Mouse (Mus musculus): ENCODE data around the gene Ift20. TPM values are rescaled to one million over a fixed set of nuclear protein-coding genes. Genes with fewer than 3 reads are reported as not detected.
"Not testable (repeated sequence)": the region's sequence is repeated elsewhere in the genome, so short reads cannot be mapped to it uniquely, and the experiment has no call there.

The Ift20 gene
- polyA plus RNA-seq, 1 experiment from 2014 or later = 95.9 TPM

DNA sequence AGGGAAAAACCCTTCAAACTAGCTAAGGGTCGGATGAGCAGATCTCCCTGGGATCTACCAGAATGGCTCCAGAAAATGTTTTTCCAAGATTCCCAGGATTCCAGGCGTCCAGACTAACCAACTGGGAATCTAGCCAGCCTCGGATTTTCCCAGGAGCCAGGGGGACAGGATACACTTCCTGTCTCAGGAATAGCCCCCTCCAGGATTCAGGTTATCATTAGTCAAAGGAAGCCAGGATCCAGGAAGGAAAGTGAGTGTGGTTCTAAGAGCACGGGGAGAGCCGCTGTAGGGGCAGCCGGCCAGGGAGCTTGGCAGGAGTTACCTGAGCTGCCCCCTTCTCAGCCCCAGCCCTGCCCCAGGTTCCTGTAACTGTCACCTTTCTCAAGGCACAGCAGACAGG, 5.1 kb upstream of the Ift20 start:
- Histone ChIP-seq H3K36me3 (peaks cover 57% of the 10 kb centered on the region), H3K4me1 (peaks cover 26% of the 10 kb centered on the region), H3K27me3 (ENCODE audit: insufficient read depth, poor library complexity, severe bottlenecking) (no peaks in the 10 kb centered on the region), H3K27ac (0 out of 2 replicates have a peak overlapping the region, but pooled peaks have one; percentile 60), H3K4me3 (no peak overlapping the region), H3K9me3 (no peaks in the 10 kb centered on the region)
- DNase-seq (ENCODE audit: low spot score) = no peak
- 66% methylated on average over 6 of the region's 6 CpGs for WGBS

DNA sequence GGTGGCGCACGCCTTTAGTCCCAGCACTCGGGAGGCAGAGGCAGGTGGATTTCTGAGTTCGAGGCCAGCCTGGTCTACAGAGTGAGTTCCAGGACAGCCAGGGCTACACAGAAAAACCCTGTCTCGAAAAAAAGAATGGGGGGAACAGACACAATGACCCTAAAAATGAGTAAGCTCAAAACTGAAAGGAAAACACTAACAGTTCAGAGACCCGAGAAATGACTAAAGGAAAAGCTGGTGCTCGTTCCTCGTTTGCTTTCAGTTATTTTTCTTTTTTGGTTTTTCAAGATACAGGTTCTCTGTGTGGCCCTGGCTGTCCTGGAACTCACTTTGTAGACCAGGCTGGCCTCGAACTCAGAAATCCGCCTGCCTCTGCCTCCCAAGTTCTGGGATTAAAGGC, 4.6 kb upstream of the Ift20 start:
- Histone ChIP-seq H3K36me3 (peaks cover 52% of the 10 kb centered on the region), H3K4me1 (peaks cover 26% of the 10 kb centered on the region)
- not testable (repeated sequence) for H3K9me3 ChIP-seq; H3K4me3 ChIP-seq; DNase-seq (ENCODE audit: low spot score); H3K27ac ChIP-seq; H3K27me3 ChIP-seq (ENCODE audit: insufficient read depth, poor library complexity, severe bottlenecking)
- 80% methylated on average over 10 of the region's 10 CpGs for WGBS

- Histone ChIP-seq H3K4me3 (peak overlapping the region; percentile 87), H3K9me3 (no peaks in the 10 kb centered on the region), H3K27me3 (ENCODE audit: insufficient read depth, poor library complexity, severe bottlenecking) (no peaks in the 10 kb centered on the region), H3K4me1 (peaks cover 35% of the 10 kb centered on the region), H3K36me3 (peaks cover 34% of the 10 kb centered on the region), H3K27ac (no peak overlapping the region)
- no peak for DNase-seq (ENCODE audit: low spot score)
- 78% methylated on average over 4 of the region's 4 CpGs for WGBS
Measured at GRCm38 (mm10) chr11:78534516-78534915, 1.6 kb upstream of the Ift20 start.

- under 1% methylated on average over 23 of the region's 23 CpGs for WGBS
Measured at GRCm38 (mm10) chr11:78535376-78536079, 633 bp upstream of the Ift20 start.

GRCm38 (mm10) chr11:78536690-78537084, 526 bp downstream of the Ift20 start:
- H3K27me3 ChIP-seq (ENCODE audit: insufficient read depth, poor library complexity, severe bottlenecking) = no peaks in the 10 kb centered on the region
- H3K4me3 ChIP-seq = peak overlapping the region; percentile 87
- peaks cover 29% of the 10 kb centered on the region for H3K4me1 ChIP-seq
- DNase-seq (ENCODE audit: low spot score) = no peak
- no peaks in the 10 kb centered on the region for H3K9me3 ChIP-seq
- H3K36me3 ChIP-seq = peaks cover 39% of the 10 kb centered on the region
- H3K27ac ChIP-seq = peak overlapping the region; percentile 93
- WGBS = 3% methylated on average over 14 of the region's 14 CpGs

More at GRCm38 (mm10) chr11:78535376-78536079, 633 bp upstream of the Ift20 start:
- no peaks in the 10 kb centered on the region for H3K9me3 ChIP-seq
- peaks cover 34% of the 10 kb centered on the region for H3K36me3 ChIP-seq
- peak overlapping the region; percentile 93 for H3K27ac ChIP-seq
- H3K4me1 ChIP-seq = peaks cover 29% of the 10 kb centered on the region
- H3K4me3 ChIP-seq = peak overlapping the region; percentile 87
- no peak for DNase-seq (ENCODE audit: low spot score)
- H3K27me3 ChIP-seq (ENCODE audit: insufficient read depth, poor library complexity, severe bottlenecking) = no peaks in the 10 kb centered on the region

GRCm38 (mm10) chr11:78540358-78540757, 4.2 kb downstream of the Ift20 start:
- Histone ChIP-seq H3K27me3 (ENCODE audit: insufficient read depth, poor library complexity, severe bottlenecking) (no peaks in the 10 kb centered on the region), H3K27ac (no peak overlapping the region), H3K4me3 (no peak overlapping the region), H3K4me1 (peaks cover 13% of the 10 kb centered on the region), H3K9me3 (no peaks in the 10 kb centered on the region), H3K36me3 (peaks cover 57% of the 10 kb centered on the region)
- WGBS = 86% methylated on average over 3 of the region's 3 CpGs
- DNase-seq (ENCODE audit: low spot score) = no peak

DNA sequence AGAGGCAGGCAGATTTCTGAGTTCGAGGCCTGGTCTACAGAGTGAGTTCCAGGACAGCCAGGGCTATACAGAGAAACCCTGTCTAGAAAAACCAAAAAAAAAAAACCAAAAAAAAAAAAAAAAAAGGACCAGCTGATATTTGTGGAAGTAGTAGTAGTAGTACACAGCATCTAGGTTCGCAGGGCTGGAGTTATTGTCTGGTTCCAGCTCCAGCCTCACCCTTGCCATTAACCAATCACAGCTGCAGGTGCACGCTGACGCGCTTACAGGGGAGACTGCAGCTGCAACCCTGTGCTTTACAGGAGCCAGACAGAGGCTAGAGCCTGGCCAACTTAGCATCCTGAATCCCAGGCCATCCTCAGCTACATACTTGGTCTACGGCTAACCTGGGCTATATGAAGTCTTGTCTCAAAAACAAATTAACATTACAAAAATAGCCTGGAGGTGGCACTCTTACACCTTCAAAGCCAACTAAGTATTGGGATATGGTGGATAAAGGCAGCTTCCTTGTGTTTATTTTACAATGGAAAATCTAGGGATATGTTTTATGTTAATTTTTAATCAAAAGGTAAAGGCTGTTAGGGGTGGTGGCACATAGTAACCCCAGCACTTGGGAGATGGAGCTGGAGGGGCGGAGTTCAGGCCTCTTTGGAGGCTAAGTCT, 8.4 kb downstream of the Ift20 start:
- Histone ChIP-seq H3K4me1 (peaks cover 13% of the 10 kb centered on the region), H3K27ac (no peak overlapping the region), H3K27me3 (ENCODE audit: insufficient read depth, poor library complexity, severe bottlenecking) (no peaks in the 10 kb centered on the region), H3K36me3 (peaks cover 49% of the 10 kb centered on the region), H3K9me3 (no peaks in the 10 kb centered on the region), H3K4me3 (no peak overlapping the region)
- no peak for DNase-seq (ENCODE audit: low spot score)
- WGBS = 93% methylated on average over 7 of the region's 7 CpGs

GRCm38 (mm10) chr11:78545181-78545580, 9.0 kb downstream of the Ift20 start:
- WGBS = 61% methylated on average over 8 of the region's 8 CpGs
- H3K27ac ChIP-seq = no peak overlapping the region

GRCm38 (mm10) chr11:78547718-78548460, 11.7 kb downstream of the Ift20 start:
- H3K4me1 ChIP-seq = peaks cover 25% of the 10 kb centered on the region
- H3K27ac ChIP-seq = no peak overlapping the region
- H3K36me3 ChIP-seq = peaks cover 21% of the 10 kb centered on the region
- H3K27me3 ChIP-seq (ENCODE audit: insufficient read depth, poor library complexity, severe bottlenecking) = no peaks in the 10 kb centered on the region
- no peak overlapping the region for H3K4me3 ChIP-seq
- 78% methylated on average over 2 of the region's 2 CpGs for WGBS
- no peaks in the 10 kb centered on the region for H3K9me3 ChIP-seq
- no peak for DNase-seq (ENCODE audit: low spot score)

More at GRCm38 (mm10) chr11:78545181-78545580, 9.0 kb downstream of the Ift20 start:
- no peak overlapping the region for H3K4me3 ChIP-seq
- peaks cover 43% of the 10 kb centered on the region for H3K36me3 ChIP-seq
- H3K9me3 ChIP-seq = no peaks in the 10 kb centered on the region
- H3K27me3 ChIP-seq (ENCODE audit: insufficient read depth, poor library complexity, severe bottlenecking) = no peaks in the 10 kb centered on the region
- H3K4me1 ChIP-seq = peaks cover 17% of the 10 kb centered on the region
- no peak for DNase-seq (ENCODE audit: low spot score)

DNA sequence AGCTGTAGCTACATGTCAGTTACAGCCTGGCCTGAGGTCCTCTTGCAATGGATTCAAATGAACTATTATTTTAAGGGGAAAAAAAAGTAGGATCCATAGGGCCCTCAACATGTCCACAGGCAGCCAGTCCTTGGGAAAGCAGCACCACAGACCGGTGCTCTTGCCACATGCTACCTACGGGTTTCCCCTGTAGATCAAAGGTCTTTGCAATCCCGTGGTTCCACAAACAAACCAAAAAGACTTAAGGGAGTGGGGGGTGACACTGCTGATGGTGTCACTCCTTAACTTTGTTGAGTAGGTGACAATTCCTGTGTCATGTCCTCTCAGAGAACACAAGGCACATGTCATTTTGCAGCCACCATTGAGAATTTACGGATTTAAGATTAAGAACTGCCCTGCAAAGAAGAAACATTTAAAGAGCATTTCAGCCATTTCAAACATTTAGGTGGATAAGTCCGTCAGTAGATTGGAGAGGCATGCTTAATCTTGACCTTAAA, 13.4 kb downstream of the Ift20 start:
- no peaks in the 10 kb centered on the region for H3K9me3 ChIP-seq
- WGBS = 7% methylated on average over 5 of the region's 5 CpGs
- peak overlapping the region; percentile 80 for H3K4me3 ChIP-seq
- H3K27me3 ChIP-seq (ENCODE audit: insufficient read depth, poor library complexity, severe bottlenecking) = no peaks in the 10 kb centered on the region
- DNase-seq (ENCODE audit: low spot score) = no peak
- peaks cover 25% of the 10 kb centered on the region for H3K4me1 ChIP-seq
- peak overlapping the region; percentile 94 for H3K27ac ChIP-seq
- H3K36me3 ChIP-seq = peaks cover 9% of the 10 kb centered on the region; the same call in 1 of the 2 replicates

DNA sequence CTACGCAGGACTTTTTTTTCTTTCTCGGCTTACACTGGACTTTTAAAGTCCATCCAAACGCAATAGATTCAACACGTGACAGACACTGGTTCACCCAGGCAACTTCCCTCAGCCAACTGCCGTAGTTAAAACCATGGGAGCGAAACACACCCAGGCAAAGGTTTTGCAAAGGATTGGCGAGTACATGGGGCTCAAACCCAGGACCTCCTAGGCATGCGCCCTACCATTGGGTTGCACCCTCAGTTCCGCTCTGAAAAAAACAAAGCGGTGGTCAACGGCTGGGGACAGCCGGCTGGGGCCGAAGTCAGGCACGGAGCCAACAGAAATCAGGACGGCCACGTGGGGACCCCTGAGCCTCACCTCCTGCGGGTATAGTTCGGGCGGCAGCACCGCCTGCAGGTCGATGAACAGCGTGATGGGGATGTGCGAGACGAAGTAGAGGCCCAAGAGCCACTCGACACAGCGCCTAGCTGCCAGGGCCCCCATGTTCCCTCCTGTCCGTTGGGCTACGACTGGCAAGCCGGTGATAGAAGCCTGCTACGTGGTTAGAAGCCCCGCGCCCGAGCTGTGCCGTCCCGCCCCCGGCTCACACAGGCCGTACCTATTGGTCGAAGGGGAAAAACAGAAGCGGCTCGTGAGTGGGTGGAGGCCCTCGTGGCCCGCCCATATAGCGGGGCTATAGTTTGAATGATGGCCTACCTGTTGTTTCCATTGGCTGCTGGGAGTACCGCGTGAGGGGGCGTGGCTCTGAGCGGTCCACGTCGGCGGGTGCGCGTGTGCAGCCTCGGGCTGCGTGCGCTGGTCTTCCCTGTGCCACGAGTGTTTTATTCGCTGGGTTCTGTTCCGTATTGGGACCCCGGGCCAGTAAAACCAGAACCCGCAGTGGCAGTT, 14.3 kb downstream of the Ift20 start, which contains the start of gene Tmem97:
TSS of gene Tmem97 (minus strand) at position 610 of the 891 bp plus-strand sequence.
- peaks cover 29% of the 10 kb centered on the region for H3K4me1 ChIP-seq
- peak within 1 kb of the TSS; percentile 94 for H3K27ac ChIP-seq
- H3K4me3 ChIP-seq = peak within 1 kb of the TSS; percentile 80
- H3K9me3 ChIP-seq = no peaks in the 10 kb centered on the region
- H3K27me3 ChIP-seq (ENCODE audit: insufficient read depth, poor library complexity, severe bottlenecking) = no peaks in the 10 kb centered on the region
- under 1% methylated on average over 60 of the region's 60 CpGs for WGBS
- DNase-seq (ENCODE audit: low spot score) = peak; percentile 99
- peaks cover 3% of the 10 kb centered on the region; the same call in 1 of the 2 replicates for H3K36me3 ChIP-seq

DNA sequence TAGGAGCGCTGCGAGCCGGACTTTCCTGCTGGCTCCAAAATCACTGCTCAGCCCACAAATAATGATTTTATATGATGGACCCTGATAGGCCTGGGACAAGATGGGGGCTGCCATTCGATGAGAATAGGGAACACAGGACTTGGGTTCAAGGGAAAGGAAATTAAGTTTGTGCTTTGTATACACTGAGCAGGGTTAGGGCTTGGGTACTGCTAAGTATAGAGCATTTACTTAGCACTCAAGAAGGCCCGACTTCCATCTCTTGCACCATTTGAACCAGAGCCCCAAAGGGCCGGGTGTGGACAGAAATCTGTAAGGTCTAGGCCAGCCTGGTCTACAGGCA, 14.9 kb downstream of the Ift20 start:
- H3K4me3 ChIP-seq = peak overlapping the region; percentile 80
- DNase-seq (ENCODE audit: low spot score) = no peak
- WGBS = 38% methylated on average over 6 of the region's 6 CpGs
- H3K27me3 ChIP-seq (ENCODE audit: insufficient read depth, poor library complexity, severe bottlenecking) = no peaks in the 10 kb centered on the region
- peak overlapping the region; percentile 94 for H3K27ac ChIP-seq
- no peaks in the 10 kb centered on the region for H3K36me3 ChIP-seq
- H3K9me3 ChIP-seq = no peaks in the 10 kb centered on the region
- peaks cover 35% of the 10 kb centered on the region for H3K4me1 ChIP-seq

Data from heart, embryonic 10.5 days (tissue).